Mouse (Mus musculus) layer of hippocampus, postnatal 25 days (tissue): ENCODE measurements around the gene Bicral. TPM values are rescaled to one million over a fixed set of nuclear protein-coding genes. Genes with fewer than 3 reads are reported as not detected.

Experiments used
- DNase-seq, 2 experiments: peaks; one replicate each; pipeline ENCODE4 v3.0.0; 2022; ENCODE audit warnings: mixed read lengths in 2 of 2, low spot score in 1 of 2; ENCODE audit errors: extremely low spot score in 1 of 2
- total RNA-seq, 2 experiments: library from RNA; stranded (reverse); gene quantifications; 2 replicates each; pipeline ENCODE4 v1.2.3; 2021

Gene Bicral
- 10 to 100 TPM; 47.5 to 60.3 TPM for total RNA-seq

- DNase-seq, result peak; percentile 53 to 69
These were observed at the start of gene Bicral for GRCm38 (mm10) chr17:46857903-46858748. Gene Bicral (minus strand): TSS chr17:46858482.

- DNase-seq, result peak; percentile 54 to 76
These were observed 45.7 kb upstream of the Bicral start for GRCm38 (mm10) chr17:46903876-46904490.

GRCm38 (mm10) chr17:46900941-46901340 is 42.7 kb upstream of the Bicral start:
- DNase-seq, result no peak

- DNase-seq, result no peak
These were observed 39.1 kb upstream of the Bicral start for GRCm38 (mm10) chr17:46897221-46897950.

- DNase-seq, result no peak
These were observed 37.1 kb upstream of the Bicral start for GRCm38 (mm10) chr17:46895426-46895825.

GRCm38 (mm10) chr17:46890843-46891594 is 32.7 kb upstream of the Bicral start:
- DNase-seq, result peak; percentile 17 to 41

- peak; percentile 89 to 95 for DNase-seq
These were observed 32.0 kb upstream of the Bicral start, which contains the start of gene Tbcc for GRCm38 (mm10) chr17:46890116-46890815. Gene Tbcc (plus strand): TSS chr17:46890684.

GRCm38 (mm10) chr17:46889450-46890084 is 31.3 kb upstream of the Bicral start:
- DNase-seq, result peak; percentile 54 to 65

GRCm38 (mm10) chr17:46888511-46889212 is 30.4 kb upstream of the Bicral start:
- no peak for DNase-seq

- no peak for DNase-seq
These were observed 27.8 kb upstream of the Bicral start for GRCm38 (mm10) chr17:46885910-46886643.

- no peak for DNase-seq
These were observed 27.1 kb upstream of the Bicral start for GRCm38 (mm10) chr17:46885218-46885909.

- DNase-seq, result no peak
These were observed 26.5 kb upstream of the Bicral start for GRCm38 (mm10) chr17:46884766-46885165.

- DNase-seq, result no peak
These were observed 24.8 kb upstream of the Bicral start for GRCm38 (mm10) chr17:46883107-46883506.

GRCm38 (mm10) chr17:46881728-46882127 is 23.4 kb upstream of the Bicral start:
- no peak for DNase-seq

GRCm38 (mm10) chr17:46880322-46880721 is 22.0 kb upstream of the Bicral start:
- no peak for DNase-seq

- no peak for DNase-seq
These were observed 21.6 kb upstream of the Bicral start for GRCm38 (mm10) chr17:46879841-46880311.

- no peak for DNase-seq
These were observed 18.8 kb upstream of the Bicral start for GRCm38 (mm10) chr17:46877061-46877460.
